Mouse (Mus musculus): ENCODE results near the gene Mprip. TPM values are rescaled to one million over a fixed set of nuclear protein-coding genes. Genes with fewer than 3 reads are reported as not detected.

The Mprip gene
- polyA plus RNA-seq, 1 experiment from 2014 or later = 64.1 TPM

- ATAC-seq (ENCODE audit: low FRiP score, low TSS enrichment) = no peak
These were observed 29.1 kb upstream of the Mprip start for GRCm38 (mm10) chr11:59631980-59632379.

GRCm38 (mm10) chr11:59633037-59633436, 28.1 kb upstream of the Mprip start:
- H3K27me3 ChIP-seq (ENCODE audit: control insufficient read depth, insufficient read depth, low read length) = no peaks in the 10 kb centered on the region
- no peaks in the 10 kb centered on the region for H3K9me3 ChIP-seq (ENCODE audit: control insufficient read depth, low read length)
- no peak overlapping the region for H3K4me3 ChIP-seq (ENCODE audit: low read length)
- 26% methylated on average over 5 of the region's 5 CpGs for WGBS
- no peak overlapping the region for H3K27ac ChIP-seq (ENCODE audit: low read depth, low read length)
- ATAC-seq (ENCODE audit: low FRiP score, low TSS enrichment) = no peak
- H3K36me3 ChIP-seq (ENCODE audit: control insufficient read depth, insufficient read depth, low read length) = no peaks in the 10 kb centered on the region
- no peak overlapping the region for H3K4me2 ChIP-seq (replicated peaks; ENCODE audit: low read depth, low read length)
- H3K4me1 ChIP-seq (ENCODE audit: control insufficient read depth, insufficient read depth, low read length) = no peaks in the 10 kb centered on the region
- no peak overlapping the region for H3K9ac ChIP-seq (ENCODE audit: low read depth, low read length)

More at GRCm38 (mm10) chr11:59631980-59632379, 29.1 kb upstream of the Mprip start:
- Histone ChIP-seq H3K4me1 (ENCODE audit: control insufficient read depth, insufficient read depth, low read length) (no peaks in the 10 kb centered on the region), H3K4me3 (ENCODE audit: low read length) (no peak overlapping the region), H3K36me3 (ENCODE audit: control insufficient read depth, insufficient read depth, low read length) (no peaks in the 10 kb centered on the region), H3K27ac (ENCODE audit: low read depth, low read length) (no peak overlapping the region), H3K9ac (ENCODE audit: low read depth, low read length) (no peak overlapping the region), H3K27me3 (ENCODE audit: control insufficient read depth, insufficient read depth, low read length) (no peaks in the 10 kb centered on the region), H3K9me3 (ENCODE audit: control insufficient read depth, low read length) (no peaks in the 10 kb centered on the region), H3K4me2 (replicated peaks; ENCODE audit: low read depth, low read length) (no peak overlapping the region)
- WGBS = 84% methylated on average over 4 of the region's 4 CpGs

- ATAC-seq (ENCODE audit: low FRiP score, low TSS enrichment) = no peak
- Histone ChIP-seq H3K9ac (ENCODE audit: low read depth, low read length) (no peak overlapping the region), H3K27ac (ENCODE audit: low read depth, low read length) (no peak overlapping the region), H3K36me3 (ENCODE audit: control insufficient read depth, insufficient read depth, low read length) (no peaks in the 10 kb centered on the region), H3K9me3 (ENCODE audit: control insufficient read depth, low read length) (no peaks in the 10 kb centered on the region), H3K4me2 (replicated peaks; ENCODE audit: low read depth, low read length) (no peak overlapping the region), H3K4me3 (ENCODE audit: low read length) (no peak overlapping the region), H3K27me3 (ENCODE audit: control insufficient read depth, insufficient read depth, low read length) (no peaks in the 10 kb centered on the region), H3K4me1 (ENCODE audit: control insufficient read depth, insufficient read depth, low read length) (no peaks in the 10 kb centered on the region)
- 72% methylated on average over 7 of the region's 7 CpGs for WGBS
These were observed 27.0 kb upstream of the Mprip start for GRCm38 (mm10) chr11:59634001-59634660.

- Histone ChIP-seq H3K4me2 (replicated peaks; ENCODE audit: low read depth, low read length) (no peak overlapping the region), H3K36me3 (ENCODE audit: control insufficient read depth, insufficient read depth, low read length) (no peaks in the 10 kb centered on the region), H3K9me3 (ENCODE audit: control insufficient read depth, low read length) (no peaks in the 10 kb centered on the region), H3K9ac (ENCODE audit: low read depth, low read length) (no peak overlapping the region), H3K27me3 (ENCODE audit: control insufficient read depth, insufficient read depth, low read length) (no peaks in the 10 kb centered on the region), H3K4me3 (ENCODE audit: low read length) (no peak overlapping the region), H3K27ac (ENCODE audit: low read depth, low read length) (no peak overlapping the region), H3K4me1 (ENCODE audit: control insufficient read depth, insufficient read depth, low read length) (no peaks in the 10 kb centered on the region)
- WGBS = 83% methylated on average over 9 of the region's 9 CpGs
- ATAC-seq (ENCODE audit: low FRiP score, low TSS enrichment) = no peak
These were observed 25.8 kb upstream of the Mprip start for GRCm38 (mm10) chr11:59635251-59635795.

- Histone ChIP-seq H3K4me1 (ENCODE audit: control insufficient read depth, insufficient read depth, low read length) (no peaks in the 10 kb centered on the region), H3K4me2 (replicated peaks; ENCODE audit: low read depth, low read length) (no peak overlapping the region), H3K27ac (ENCODE audit: low read depth, low read length) (no peak overlapping the region), H3K4me3 (ENCODE audit: low read length) (no peak overlapping the region), H3K9me3 (ENCODE audit: control insufficient read depth, low read length) (no peaks in the 10 kb centered on the region), H3K27me3 (ENCODE audit: control insufficient read depth, insufficient read depth, low read length) (no peaks in the 10 kb centered on the region), H3K36me3 (ENCODE audit: control insufficient read depth, insufficient read depth, low read length) (no peaks in the 10 kb centered on the region), H3K9ac (ENCODE audit: low read depth, low read length) (no peak overlapping the region)
- WGBS = 87% methylated on average over 12 of the region's 12 CpGs
- no peak for ATAC-seq (ENCODE audit: low FRiP score, low TSS enrichment)
These were observed 25.0 kb upstream of the Mprip start for GRCm38 (mm10) chr11:59635821-59636694.

- WGBS = 77% methylated on average over 7 of the region's 7 CpGs
- H3K4me1 ChIP-seq (ENCODE audit: control insufficient read depth, insufficient read depth, low read length) = no peaks in the 10 kb centered on the region
- H3K27ac ChIP-seq (ENCODE audit: low read depth, low read length) = no peak overlapping the region
- no peaks in the 10 kb centered on the region for H3K9me3 ChIP-seq (ENCODE audit: control insufficient read depth, low read length)
- ATAC-seq (ENCODE audit: low FRiP score, low TSS enrichment) = no peak
- H3K4me3 ChIP-seq (ENCODE audit: low read length) = no peak overlapping the region
- no peak overlapping the region for H3K4me2 ChIP-seq (replicated peaks; ENCODE audit: low read depth, low read length)
- no peak overlapping the region for H3K9ac ChIP-seq (ENCODE audit: low read depth, low read length)
- no peaks in the 10 kb centered on the region for H3K36me3 ChIP-seq (ENCODE audit: control insufficient read depth, insufficient read depth, low read length)
- no peaks in the 10 kb centered on the region for H3K27me3 ChIP-seq (ENCODE audit: control insufficient read depth, insufficient read depth, low read length)
These were observed 24.2 kb upstream of the Mprip start for GRCm38 (mm10) chr11:59636695-59637414.

- Histone ChIP-seq H3K4me3 (ENCODE audit: low read length) (no peak overlapping the region), H3K9me3 (ENCODE audit: control insufficient read depth, low read length) (no peaks in the 10 kb centered on the region), H3K27me3 (ENCODE audit: control insufficient read depth, insufficient read depth, low read length) (no peaks in the 10 kb centered on the region), H3K27ac (ENCODE audit: low read depth, low read length) (no peak overlapping the region), H3K4me2 (replicated peaks; ENCODE audit: low read depth, low read length) (no peak overlapping the region), H3K36me3 (ENCODE audit: control insufficient read depth, insufficient read depth, low read length) (no peaks in the 10 kb centered on the region), H3K4me1 (ENCODE audit: control insufficient read depth, insufficient read depth, low read length) (no peaks in the 10 kb centered on the region), H3K9ac (ENCODE audit: low read depth, low read length) (no peak overlapping the region)
- WGBS = 86% methylated on average over 4 of the region's 4 CpGs
- ATAC-seq (ENCODE audit: low FRiP score, low TSS enrichment) = no peak
These were observed 21.0 kb upstream of the Mprip start for GRCm38 (mm10) chr11:59639957-59640643.

- Histone ChIP-seq H3K27ac (ENCODE audit: low read depth, low read length) (no peak overlapping the region), H3K27me3 (ENCODE audit: control insufficient read depth, insufficient read depth, low read length) (no peaks in the 10 kb centered on the region), H3K9ac (ENCODE audit: low read depth, low read length) (no peak overlapping the region), H3K4me2 (replicated peaks; ENCODE audit: low read depth, low read length) (no peak overlapping the region), H3K36me3 (ENCODE audit: control insufficient read depth, insufficient read depth, low read length) (no peaks in the 10 kb centered on the region), H3K4me1 (ENCODE audit: control insufficient read depth, insufficient read depth, low read length) (no peaks in the 10 kb centered on the region), H3K4me3 (ENCODE audit: low read length) (no peak overlapping the region), H3K9me3 (ENCODE audit: control insufficient read depth, low read length) (no peaks in the 10 kb centered on the region)
- 70% methylated on average over 5 of the region's 5 CpGs for WGBS
- no peak for ATAC-seq (ENCODE audit: low FRiP score, low TSS enrichment)
These were observed 19.9 kb upstream of the Mprip start for GRCm38 (mm10) chr11:59641227-59641626.

Data from kidney, embryonic 14.5 days (tissue).